Mouse (Mus musculus) erythroblast, adult 5-6 weeks (primary cell): Measurements from ENCODE around the gene Adam8. TPM values are rescaled to one million over a fixed set of nuclear protein-coding genes. Genes with fewer than 3 reads are reported as not detected.
A peak's percentile ranks its signal among the peaks of the same experiment; 100 is the strongest.

Experiments used
- ATAC-seq: replicated peaks from 2 replicates; pipeline ENCODE4 v1.8.0; 2016; ENCODE audit warnings: moderate number of reproducible peaks, mild to moderate bottlenecking, moderate TSS enrichment, inconsistent platforms; ENCODE audit not compliant: poor library complexity, low FRiP score, severe bottlenecking
- total RNA-seq, 2 experiments: library from RNA; stranded (forward) in 1 of 2; stranded (reverse) in 1 of 2; fragments of 150-400 nt in 1 of 2; fragments of 200-764, 138-1000 nt in 1 of 2; gene quantifications; 2 replicates each; pipeline versions ENCODE4 v1.2.3 to v1.2.4; 2015 to 2017; ENCODE audit warnings: low replicate concordance in 2 of 2

Adam8 gene
- total RNA-seq, 2 experiments from 2014 or later = 7.3 to 8.3 TPM

DNA sequence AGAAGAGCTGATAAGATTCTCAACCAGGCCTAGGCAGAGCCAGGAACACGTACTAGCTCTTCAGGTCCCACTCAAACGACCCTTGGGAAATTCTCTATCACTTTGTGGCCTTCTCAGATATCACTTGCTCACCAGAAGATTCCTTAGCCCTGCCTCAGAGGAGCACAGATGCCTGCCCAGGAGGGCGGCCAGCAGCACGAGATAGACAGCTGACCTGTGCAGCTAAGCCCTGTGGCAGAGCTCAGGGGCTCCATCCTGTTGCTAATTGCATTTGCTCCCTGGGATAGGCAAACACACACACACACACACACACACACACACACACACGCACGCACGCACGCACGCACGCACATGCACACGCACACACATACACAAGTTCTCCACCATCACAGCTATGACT, 10.3 kb downstream of the Adam8 start:
- no peak for ATAC-seq

DNA sequence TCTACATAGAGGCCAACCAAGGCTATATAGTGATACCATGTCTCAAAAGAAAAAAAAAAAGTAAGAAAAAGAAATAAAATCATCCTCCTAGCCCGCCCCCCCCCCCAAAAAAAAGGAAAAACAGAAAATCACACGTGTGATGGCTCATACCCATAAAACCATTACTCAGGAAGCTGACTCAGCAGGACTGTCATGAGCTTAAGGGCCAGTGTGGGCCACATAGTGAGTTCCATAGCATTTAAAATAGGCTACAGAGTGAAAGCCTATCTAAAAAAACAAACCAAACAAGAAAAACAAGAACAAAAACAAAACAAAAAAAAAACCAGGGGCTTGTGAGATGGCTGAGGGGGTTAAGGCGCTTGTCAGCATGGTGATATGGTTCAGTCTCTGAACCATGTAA, 11.6 kb downstream of the Adam8 start:
- no peak for ATAC-seq

DNA sequence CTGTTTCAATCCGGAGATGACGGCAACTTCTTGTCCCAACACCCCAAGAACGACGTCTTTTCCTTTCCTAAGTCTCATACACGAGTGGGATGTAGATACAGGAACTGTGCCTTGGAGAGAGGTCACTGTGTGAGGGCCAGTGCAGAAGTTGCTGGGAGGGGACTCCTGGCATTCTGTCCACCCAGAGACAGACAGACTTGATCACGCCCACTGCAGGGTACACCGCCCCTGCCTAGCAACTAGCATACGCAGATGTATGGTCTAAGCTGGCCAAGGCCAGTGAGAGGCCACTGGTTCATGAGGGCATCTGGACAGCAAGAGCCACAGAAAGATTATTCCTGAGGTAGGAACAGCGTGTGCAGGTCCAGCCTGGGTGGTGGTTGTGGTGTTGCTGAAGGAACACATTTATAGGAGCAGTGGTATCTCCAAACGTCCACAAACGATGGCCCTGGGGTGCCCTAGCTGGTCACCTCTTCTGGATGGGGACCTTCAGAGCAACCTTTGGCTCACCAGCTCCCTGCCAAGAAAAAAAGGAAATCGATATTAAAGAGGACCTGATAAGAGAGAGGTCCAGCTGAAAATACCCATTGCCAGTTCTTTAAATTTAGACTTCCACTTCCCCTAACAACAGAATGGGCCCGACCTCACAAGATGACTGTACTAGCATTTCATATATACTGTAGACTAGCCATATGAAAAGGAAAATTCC, 13.2 kb downstream of the Adam8 start:
- no peak for ATAC-seq

DNA sequence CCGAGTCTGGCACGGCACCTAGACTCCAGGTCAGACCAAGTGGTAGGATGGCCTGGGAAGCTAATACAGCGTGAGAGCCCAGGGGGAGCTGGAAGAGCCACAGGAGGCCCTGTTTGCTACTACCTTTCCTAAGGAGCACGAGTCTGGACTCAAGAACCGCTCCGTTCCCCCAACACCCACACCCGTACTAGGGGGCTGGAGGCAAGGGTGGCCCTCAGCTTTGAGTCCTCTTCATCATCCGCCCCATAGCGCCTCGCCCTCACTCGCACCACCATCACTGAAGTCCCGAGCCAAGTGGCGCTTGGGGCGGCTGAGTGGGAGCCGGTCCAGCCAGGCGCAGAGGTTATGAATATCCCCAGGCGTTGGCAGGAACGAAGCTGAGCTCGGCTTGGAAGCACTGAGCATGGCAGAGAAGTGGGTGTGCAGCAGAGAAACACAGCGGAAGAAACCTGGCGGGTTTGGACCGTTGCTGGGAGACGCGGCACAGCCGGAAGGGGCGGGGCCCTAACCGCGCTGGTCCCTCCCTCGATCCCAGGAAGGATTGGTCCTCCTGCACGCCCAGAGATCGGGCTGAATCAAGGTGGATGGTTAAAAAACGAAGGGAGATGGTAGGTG, 14.0 kb downstream of the Adam8 start, which contains the start of gene 6430531B16Rik:
Gene 6430531B16Rik, minus strand, starts transcription at position 478 of the 615 bp plus-strand sequence.
- peak; percentile 48 for ATAC-seq

DNA sequence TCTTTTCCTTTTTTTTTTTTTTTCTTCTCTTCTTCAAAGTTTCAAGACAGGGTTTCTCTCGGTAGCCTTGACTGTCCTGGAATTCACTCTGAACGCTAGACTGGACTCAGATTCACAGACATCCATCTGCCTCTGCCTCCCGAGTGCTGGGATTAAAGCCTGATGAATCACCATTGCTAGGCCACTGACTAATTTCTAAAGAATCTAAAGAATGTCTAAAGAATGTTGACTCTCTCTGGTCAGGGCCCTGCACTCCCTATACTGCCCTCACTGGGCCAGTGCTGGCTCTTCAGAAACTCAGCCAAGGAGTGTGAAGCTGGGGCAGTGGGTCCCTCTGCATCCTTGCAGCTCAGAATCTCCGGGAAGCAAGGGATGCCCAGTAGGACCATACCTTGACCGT, 16.9 kb downstream of the Adam8 start:
- no peak for ATAC-seq

DNA sequence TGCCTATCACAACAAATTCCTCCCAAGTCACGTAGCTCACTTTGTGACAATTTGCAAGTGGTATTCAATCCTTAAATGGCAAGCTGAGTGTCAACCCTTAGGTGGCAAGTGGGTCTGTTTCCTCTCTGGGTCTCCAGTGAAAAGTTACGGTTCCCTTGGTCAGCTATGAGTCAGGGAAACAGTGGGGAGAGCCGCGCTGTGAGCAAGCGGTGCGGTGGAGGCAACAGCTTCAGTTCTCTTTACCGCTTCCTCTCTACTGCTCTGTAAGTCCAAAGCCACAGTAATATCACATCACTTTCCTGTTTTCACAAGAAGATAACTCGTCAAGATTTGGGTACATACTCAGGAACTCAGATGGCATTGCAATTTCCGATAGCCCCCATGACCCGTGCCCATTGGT, 18.1 kb downstream of the Adam8 start:
- ATAC-seq = no peak

DNA sequence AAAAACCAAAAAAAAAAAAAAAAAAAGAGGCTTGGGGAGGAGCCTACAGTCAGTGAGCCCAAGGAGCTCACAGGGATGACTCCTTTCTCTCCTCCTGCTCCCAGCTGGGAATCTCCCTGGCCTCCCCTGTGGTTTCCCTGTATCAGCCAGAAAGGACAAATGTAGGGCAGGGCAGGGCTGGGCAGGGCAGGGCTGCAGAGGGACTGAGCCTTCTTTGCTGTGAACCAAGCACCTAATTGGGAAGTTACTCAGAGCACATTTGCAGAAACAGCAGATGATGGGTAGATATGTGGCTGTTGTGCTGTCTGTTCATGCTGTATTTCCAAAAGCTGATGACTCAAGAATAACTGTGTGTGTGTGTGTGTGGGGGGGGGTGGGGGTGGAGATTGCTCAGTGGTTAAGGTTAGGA, 19.4 kb downstream of the Adam8 start:
- ATAC-seq = no peak

DNA sequence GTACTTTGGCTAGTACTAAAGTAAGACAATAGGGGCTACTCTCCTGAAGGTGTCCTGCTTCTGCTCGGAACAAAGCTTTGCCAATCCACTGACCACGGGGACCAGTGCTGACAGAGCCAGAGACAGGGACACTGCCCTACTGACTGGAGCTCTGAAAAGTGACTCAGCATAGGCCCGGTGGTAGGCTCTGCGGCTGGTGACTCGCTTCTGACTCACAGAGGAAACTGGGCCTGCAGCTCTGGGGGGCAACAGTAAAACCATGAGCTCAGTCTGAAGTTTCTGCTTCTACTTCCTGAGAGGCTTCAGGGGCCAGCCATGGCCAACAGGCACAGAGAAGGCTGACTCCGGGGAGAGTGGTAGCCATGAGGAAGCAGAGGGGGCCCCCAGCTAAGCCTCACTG, 20.9 kb downstream of the Adam8 start:
- ATAC-seq = no peak

DNA sequence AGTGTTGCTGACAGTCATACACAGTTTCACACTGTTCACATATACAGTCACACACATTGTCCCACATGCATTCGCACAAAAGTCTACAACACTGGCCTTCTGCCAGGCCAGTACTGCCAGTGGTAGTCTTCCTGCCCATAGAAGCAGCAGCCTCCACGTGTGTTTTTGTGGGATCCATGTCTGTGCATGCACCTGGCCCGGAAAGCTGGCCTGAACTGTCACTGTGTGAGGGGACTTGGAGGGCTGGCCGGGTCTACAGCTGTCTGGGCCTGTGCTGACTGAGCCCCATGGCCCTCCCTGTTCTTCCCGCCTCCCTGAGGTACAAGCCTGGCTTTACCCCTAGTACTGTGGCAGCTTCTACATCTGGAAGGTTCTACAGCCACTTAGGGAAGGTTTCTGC, 21.4 kb downstream of the Adam8 start:
- no peak for ATAC-seq

DNA sequence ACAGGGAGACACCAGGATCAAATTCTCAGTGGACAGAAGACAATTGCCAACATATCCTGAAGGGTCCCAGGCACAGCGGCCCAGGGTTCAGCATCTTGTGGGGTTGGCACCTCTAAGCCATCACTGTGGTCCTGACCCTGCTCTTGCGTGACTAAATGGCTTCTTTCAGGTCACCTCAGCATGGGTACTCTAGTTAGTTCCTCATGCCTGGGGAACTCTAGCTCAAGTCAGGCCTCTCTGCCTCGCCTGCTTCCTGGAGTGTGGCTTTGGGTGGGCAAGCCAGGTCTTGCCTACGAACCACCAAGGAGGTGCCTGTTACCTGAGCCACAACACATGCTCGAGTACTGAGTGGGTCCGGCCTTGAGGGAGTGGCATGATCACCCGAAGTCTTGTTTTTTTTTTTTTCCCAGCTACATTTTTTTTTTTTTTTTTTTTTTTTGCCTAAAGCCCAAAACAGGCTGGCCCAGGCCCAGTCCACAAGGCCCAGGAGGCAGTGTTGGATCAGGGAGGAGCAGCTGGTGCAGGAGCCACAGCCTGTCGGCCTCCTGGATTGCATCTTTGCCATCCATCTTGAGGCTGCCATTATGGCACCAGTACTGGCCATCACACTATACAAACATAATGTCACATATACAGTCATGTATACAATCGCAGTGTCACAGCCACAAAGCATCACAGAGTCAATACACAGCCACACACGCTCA, 22.0 kb downstream of the Adam8 start:
- ATAC-seq = no peak

DNA sequence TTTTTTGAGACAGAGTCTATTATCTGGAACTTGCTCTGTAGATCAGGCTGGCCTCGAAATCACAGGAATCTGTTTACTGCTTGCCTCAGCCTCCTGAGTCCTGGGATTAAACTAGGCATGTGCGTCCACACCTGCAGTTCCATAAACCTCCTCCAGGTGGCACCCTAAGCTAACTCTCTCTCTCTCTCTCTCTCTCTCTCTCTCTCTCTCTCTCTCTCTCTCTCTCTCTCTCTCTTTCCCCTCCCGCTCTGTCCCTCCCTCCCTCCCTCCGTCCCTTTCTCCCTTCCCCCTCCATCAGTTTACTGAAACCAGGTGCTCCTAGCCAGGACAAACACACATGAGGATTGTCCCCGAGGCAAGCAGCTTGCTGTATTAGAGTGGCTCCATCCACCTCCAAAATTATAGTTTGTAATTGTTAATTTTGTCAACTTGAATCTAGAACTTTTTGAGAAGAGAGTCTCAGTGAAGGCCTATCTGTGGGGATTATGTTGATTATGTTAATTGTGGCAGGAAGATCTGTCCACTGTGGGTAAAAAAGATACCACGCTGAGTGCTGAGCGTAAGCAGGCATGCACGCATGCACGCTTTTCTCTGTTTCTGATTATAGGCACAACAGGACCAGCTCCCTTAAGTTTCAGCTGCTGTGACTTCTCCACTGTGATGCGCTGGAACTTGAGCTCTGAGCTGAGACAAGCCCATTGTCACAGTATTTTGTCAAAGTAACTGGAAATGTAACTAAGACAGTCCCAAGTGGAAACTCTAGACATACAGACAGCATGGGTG, 22.8 kb downstream of the Adam8 start:
- peak; percentile 68; the same call in 1 of the 2 replicates for ATAC-seq

DNA sequence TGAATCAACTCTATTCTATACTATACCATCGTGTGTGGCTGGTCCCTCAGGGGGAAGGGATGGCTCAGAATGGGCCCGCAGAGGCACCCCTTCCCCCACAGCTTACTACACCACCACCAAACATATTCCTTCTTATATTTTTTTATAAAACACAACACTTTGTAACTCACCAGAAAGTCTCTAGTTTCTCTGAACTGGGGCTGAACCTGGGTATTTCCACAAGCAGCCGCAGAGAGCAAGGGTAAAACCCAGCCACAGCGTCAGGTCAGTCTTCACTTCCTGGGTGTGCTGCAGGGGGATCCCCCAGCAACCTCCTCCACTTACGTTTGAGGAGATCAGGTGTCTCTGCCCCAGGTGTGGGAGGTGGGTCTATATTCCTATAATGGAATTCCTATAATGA, 23.9 kb downstream of the Adam8 start:
- no peak for ATAC-seq

DNA sequence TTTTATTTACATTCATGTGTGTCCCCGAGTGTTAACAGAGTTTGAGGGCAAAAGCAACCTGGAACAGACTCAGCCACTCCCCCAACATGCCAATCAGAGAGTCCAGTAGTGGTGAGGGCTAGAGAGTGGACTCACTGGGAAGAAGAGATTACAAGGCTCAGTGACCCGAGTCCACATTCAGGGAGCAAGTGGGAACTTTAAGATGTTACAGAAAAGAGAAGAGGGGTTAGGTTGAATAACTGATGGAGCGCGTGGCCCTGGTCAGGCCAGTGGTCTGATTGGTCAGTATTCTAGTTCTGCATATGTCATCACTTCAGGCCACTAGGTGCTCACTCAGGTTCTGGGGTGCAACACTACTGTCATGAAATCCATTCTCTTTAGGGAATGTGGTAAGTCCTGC, 25.2 kb downstream of the Adam8 start:
- no peak for ATAC-seq

DNA sequence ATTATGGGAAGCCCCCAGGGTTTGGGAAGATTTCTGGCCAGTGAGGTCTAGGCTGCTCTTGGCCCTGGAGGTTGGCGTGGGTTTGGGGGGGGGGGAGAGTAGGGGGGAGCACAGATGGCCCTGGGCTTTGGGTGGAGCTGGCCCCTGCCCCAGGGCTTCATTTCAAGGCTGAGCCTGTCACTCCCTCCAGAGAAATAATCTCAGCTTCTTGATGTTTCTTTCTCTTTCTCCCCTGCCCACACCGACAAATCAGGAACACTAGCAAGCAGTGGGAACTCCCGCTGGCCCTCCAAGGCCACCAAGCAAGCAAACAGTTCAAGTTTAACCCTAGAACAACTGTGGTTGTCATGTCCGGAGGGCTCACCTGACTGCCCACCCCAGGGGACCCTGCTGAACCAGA, 28.5 kb downstream of the Adam8 start:
- ATAC-seq = no peak

DNA sequence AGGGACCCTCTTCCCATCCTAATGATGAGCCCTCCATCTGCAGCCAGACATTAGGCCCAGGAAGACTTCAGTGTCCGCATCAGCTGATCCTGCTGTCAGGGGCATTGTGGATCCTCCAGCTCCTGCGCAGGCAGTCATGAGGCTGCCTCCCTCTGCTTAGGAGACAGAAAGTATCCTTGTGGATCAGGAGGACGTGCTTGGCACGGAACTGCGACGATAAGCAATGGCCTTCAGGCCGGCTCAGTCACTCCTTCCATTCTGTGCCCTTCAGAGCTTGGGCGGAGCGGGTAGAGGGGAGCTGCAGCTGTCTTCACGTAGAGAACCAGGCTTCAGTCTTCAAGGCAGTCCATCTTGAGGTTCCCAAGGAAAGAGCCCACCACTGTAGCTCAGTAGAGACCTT, 31.2 kb downstream of the Adam8 start:
- no peak for ATAC-seq

DNA sequence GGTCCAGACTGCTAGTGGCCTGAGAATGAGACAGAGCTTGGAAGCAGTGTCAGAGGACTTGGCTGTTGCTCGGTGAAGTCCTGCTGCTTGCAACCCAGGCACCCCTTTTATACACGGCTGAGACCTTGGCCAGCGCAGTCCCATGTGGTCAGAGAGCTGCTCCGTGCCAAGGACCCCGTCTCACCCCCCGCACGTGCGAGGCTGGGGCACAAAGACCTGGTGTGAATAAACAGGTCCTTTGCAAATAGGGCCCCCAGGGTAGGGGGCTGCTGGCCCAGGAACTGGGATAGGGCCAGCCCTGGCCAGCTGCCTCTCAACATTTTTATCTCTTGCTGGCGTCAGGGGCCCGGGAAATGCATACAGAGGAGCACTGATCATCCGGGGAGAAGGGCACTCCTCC, 34.4 kb downstream of the Adam8 start:
- ATAC-seq = no peak

DNA sequence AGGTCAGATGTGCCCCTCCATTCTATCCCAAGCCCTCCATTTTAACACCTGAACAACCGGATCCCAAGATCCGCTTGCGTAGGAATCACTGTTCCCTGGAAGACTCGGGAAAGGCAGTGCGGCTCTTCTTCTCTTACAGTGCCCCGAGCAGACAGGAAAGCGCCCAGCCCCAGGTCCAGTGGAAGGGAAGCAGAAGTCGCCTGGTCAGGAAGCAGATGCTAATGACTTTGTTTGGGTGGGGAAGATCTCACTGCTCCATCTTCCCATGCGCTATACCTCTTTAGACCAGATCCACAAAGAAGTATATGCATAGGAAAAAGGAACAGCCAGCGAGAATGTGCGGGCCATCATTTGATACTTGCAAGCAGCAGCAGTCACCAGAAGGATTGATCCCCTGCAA, 34.9 kb downstream of the Adam8 start:
- no peak for ATAC-seq

DNA sequence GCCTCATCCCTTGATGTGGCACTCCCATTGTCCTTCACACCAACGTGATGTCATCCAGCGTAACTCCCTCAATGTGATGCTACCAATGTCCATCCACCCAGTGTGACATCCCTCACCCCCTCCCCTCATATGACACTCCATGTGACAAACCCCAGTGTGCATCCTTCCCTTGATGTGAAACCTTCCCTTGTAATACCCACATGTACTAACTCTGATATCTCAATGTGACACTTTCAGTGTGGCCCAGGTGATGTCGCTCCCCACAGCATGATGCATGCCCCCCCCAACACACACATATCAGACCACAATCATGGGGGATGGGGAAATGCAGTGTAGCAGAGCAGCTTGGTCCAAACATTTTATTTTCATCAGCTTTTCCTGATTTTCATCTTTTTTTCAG, 35.7 kb downstream of the Adam8 start:
- no peak for ATAC-seq

DNA sequence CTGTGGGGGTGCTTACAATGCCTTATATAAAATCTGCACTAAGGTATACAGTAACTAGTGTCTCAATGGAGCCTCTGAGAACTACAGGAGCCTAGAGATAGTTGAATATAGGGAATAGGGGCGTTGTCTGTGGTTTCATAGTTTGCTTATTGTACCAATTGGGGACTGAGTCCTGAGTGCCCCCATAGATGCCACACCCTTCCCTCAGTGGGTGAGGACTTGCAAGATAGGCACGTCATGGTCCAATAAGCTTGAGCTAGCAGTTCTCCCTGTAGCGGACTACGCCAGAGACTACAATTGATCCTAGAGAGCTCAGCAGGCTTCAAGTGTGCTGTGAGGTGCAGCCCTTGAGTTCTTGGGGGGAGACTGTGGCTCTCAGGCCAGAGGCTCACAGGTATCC, 36.9 kb downstream of the Adam8 start:
- ATAC-seq = no peak

DNA sequence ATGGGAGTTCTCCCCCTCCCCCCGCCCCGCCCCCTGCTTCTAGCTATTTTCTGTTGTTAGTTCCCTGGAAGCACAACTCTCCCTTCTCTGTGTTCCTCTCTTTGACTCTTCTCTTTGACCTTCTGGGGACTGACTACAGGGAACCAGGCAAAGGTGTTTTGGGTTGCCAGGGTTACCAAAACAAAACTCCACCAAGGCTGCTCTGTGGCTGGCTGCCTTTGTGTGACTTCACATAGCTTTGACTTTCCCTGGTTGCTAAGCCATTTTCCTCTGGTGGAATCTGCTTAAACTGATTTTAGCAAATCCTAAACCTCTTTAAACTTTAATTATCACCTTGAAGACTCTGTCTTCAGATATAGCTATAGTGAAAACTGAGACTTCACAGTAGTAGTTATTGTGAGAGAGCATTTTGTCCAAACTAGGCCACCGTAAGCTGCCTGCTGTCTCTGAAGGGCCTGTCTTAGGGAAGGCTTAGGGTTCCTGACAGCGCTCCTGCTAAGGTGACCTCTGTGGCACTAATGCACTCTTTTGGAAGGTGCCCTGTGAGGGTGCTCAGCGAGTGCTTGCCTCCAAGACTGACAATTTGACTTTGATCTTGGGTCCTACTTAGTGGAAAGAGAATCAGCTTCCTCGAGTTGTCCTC, 40.2 kb downstream of the Adam8 start:
- ATAC-seq = no peak
